Mouse (Mus musculus): ENCODE results near the gene Ier2. TPM values are rescaled to one million over a fixed set of nuclear protein-coding genes. Genes with fewer than 3 reads are reported as not detected.
A peak's percentile ranks its signal among the peaks of the same experiment; 100 is the strongest.

Gene Ier2
- polyA plus RNA-seq, 1 experiment from 2014 or later = 43.8 TPM

DNA sequence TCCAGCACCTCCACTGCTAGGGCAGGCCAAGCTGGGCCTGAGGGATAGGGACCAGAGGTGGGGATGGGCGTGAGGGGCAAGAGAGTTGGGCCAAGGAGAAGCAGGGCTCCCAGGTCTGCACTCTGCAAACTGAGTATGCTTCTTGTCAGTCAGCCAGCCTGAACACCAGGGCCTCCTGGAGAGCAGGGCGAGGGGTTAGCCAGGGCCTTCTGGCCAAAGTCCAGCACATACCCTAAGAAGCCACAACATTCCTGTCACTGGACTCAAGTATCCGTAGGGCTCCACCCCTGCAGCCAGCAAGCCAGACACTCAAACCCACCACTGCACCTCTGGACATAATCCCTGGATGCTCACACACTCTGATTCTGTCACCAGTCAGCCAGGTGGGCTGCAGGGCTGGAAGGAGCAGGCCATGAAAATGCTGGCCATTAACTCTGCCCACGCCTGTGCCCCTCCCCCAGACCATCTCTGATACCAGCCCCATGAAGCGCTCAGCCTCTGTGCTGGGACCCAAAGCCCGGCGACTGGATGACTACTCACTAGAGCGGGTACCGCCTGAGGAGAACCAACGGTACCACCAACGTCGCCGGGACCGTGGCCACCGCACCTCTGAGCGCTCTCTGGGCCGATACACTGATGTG lies 26.5 kb downstream of the Ier2 start:
- H3K4me1 ChIP-seq (ENCODE audit: control insufficient read depth in 2 of 2, insufficient read depth in 2 of 2, low read length in 2 of 2) = peaks cover 22 to 29% of the 10 kb centered on the region in 2 experiments
- no peak overlapping the region for H3K4me3 ChIP-seq (ENCODE audit: control insufficient read depth in 1 of 2, insufficient read depth in 1 of 2, low read depth in 1 of 2, low read length in 2 of 2)
- ATAC-seq (ENCODE audit: insufficient number of reproducible peaks, insufficient read depth, low FRiP score, low read depth) = no peak
- peak overlapping the region; percentile 21; the same call in 1 of the 2 replicates for H3K9ac ChIP-seq (ENCODE audit: low read length)
- no peaks in the 10 kb centered on the region for H3K36me3 ChIP-seq (ENCODE audit: control insufficient read depth, insufficient read depth, low read length)
- no peak overlapping the region for H3K27ac ChIP-seq (replicated peaks in 1 of 2; ENCODE audit: control insufficient read depth in 1 of 2, insufficient read depth in 1 of 2, low read depth in 2 of 2, low read length in 2 of 2)
- H3K4me2 ChIP-seq (ENCODE audit: low read length) = no peak overlapping the region
- 73% methylated on average over 17 of the region's 17 CpGs for WGBS
- H3K27me3 ChIP-seq (ENCODE audit: control insufficient read depth, insufficient read depth, low read length) = no peaks in the 10 kb centered on the region
- no peaks in the 10 kb centered on the region for H3K9me3 ChIP-seq (ENCODE audit: control insufficient read depth, low read length)

GRCm38 (mm10) chr8:84635397-84636050 lies 27.1 kb downstream of the Ier2 start:
- ATAC-seq (ENCODE audit: insufficient number of reproducible peaks, insufficient read depth, low FRiP score, low read depth) = no peak
- H3K27ac ChIP-seq (replicated peaks in 1 of 2; ENCODE audit: control insufficient read depth in 1 of 2, insufficient read depth in 1 of 2, low read depth in 2 of 2, low read length in 2 of 2) = no peak overlapping the region
- WGBS = 71% methylated on average over 14 of the region's 14 CpGs

GRCm38 (mm10) chr8:84634849-84635304 lies 27.8 kb downstream of the Ier2 start:
- WGBS = 50% methylated on average over 9 of the region's 9 CpGs
- Histone ChIP-seq H3K27ac (replicated peaks in 1 of 2; ENCODE audit: control insufficient read depth in 1 of 2, insufficient read depth in 1 of 2, low read depth in 2 of 2, low read length in 2 of 2) (no peak overlapping the region), H3K4me2 (ENCODE audit: low read length) (no peak overlapping the region), H3K9me3 (ENCODE audit: control insufficient read depth, low read length) (no peaks in the 10 kb centered on the region), H3K4me1 (ENCODE audit: control insufficient read depth in 2 of 2, insufficient read depth in 2 of 2, low read length in 2 of 2) (peaks cover 22 to 25% of the 10 kb centered on the region in 2 experiments), H3K36me3 (ENCODE audit: control insufficient read depth, insufficient read depth, low read length) (no peaks in the 10 kb centered on the region), H3K27me3 (ENCODE audit: control insufficient read depth, insufficient read depth, low read length) (no peaks in the 10 kb centered on the region), H3K9ac (ENCODE audit: low read length) (peak overlapping the region; percentile 8; the same call in 1 of the 2 replicates), H3K4me3 (ENCODE audit: control insufficient read depth in 1 of 2, insufficient read depth in 1 of 2, low read depth in 1 of 2, low read length in 2 of 2) (no peak overlapping the region)
- ATAC-seq (ENCODE audit: insufficient number of reproducible peaks, insufficient read depth, low FRiP score, low read depth) = no peak

More at GRCm38 (mm10) chr8:84635397-84636050, 27.1 kb downstream of the Ier2 start:
- Histone ChIP-seq H3K4me2 (ENCODE audit: low read length) (no peak overlapping the region), H3K4me3 (ENCODE audit: control insufficient read depth in 1 of 2, insufficient read depth in 1 of 2, low read depth in 1 of 2, low read length in 2 of 2) (no peak overlapping the region), H3K27me3 (ENCODE audit: control insufficient read depth, insufficient read depth, low read length) (no peaks in the 10 kb centered on the region), H3K4me1 (ENCODE audit: control insufficient read depth in 2 of 2, insufficient read depth in 2 of 2, low read length in 2 of 2) (peaks cover 22 to 29% of the 10 kb centered on the region in 2 experiments), H3K9me3 (ENCODE audit: control insufficient read depth, low read length) (no peaks in the 10 kb centered on the region), H3K36me3 (ENCODE audit: control insufficient read depth, insufficient read depth, low read length) (no peaks in the 10 kb centered on the region), H3K9ac (ENCODE audit: low read length) (peak overlapping the region; percentile 21; the same call in 1 of the 2 replicates)

DNA sequence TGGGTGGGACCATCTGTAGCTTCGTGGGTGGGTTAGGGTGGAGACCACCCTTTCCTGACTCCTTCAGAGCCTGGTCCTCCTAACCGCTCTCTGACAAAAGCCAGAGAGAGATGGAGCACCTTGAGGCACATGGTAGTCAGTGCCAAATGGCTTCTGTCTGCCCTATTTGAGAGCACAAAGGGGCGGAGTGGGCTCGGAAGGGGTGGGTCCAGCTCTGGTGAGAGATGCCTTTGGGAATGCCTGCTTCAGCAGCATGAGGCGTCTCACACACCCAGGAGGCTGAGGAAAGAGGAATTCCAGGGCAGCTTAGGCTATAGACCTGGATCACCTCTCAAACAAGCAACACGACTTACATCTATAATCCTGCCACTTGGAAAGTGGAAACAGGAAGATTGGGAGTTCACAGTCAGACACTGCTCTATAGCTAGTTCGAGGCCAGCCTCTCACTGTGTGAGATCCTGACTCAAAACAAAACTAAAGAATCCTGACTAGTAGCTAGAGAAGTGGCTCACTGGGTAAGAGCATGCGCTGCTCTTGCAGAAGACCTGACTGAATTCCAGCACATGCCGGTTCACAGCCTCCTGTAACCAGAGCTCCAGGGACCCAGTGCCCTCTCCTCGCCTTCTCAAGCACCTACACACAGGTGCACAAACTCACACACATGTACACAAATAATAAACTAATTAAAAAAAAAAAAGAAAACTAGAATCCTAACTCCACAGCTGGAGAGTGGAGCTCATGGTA lies 28.6 kb downstream of the Ier2 start:
- Histone ChIP-seq H3K4me1 (ENCODE audit: control insufficient read depth in 2 of 2, insufficient read depth in 2 of 2, low read length in 2 of 2) (peaks cover 22 to 25% of the 10 kb centered on the region in 2 experiments), H3K9me3 (ENCODE audit: control insufficient read depth, low read length) (no peaks in the 10 kb centered on the region), H3K4me3 (ENCODE audit: control insufficient read depth in 1 of 2, insufficient read depth in 1 of 2, low read depth in 1 of 2, low read length in 2 of 2) (no peak overlapping the region), H3K4me2 (ENCODE audit: low read length) (no peak overlapping the region), H3K27me3 (ENCODE audit: control insufficient read depth, insufficient read depth, low read length) (no peaks in the 10 kb centered on the region), H3K36me3 (ENCODE audit: control insufficient read depth, insufficient read depth, low read length) (no peaks in the 10 kb centered on the region), H3K9ac (ENCODE audit: low read length) (no peak overlapping the region), H3K27ac (replicated peaks in 1 of 2; ENCODE audit: control insufficient read depth in 1 of 2, insufficient read depth in 1 of 2, low read depth in 2 of 2, low read length in 2 of 2) (no peak overlapping the region)
- no peak for ATAC-seq (ENCODE audit: insufficient number of reproducible peaks, insufficient read depth, low FRiP score, low read depth)
- WGBS = 39% methylated on average over 10 of the region's 10 CpGs

- peaks cover 17 to 21% of the 10 kb centered on the region in 2 experiments for H3K4me1 ChIP-seq (ENCODE audit: control insufficient read depth in 2 of 2, insufficient read depth in 2 of 2, low read length in 2 of 2)
- ATAC-seq (ENCODE audit: insufficient number of reproducible peaks, insufficient read depth, low FRiP score, low read depth) = no peak
- H3K4me3 ChIP-seq (ENCODE audit: control insufficient read depth in 1 of 2, insufficient read depth in 1 of 2, low read depth in 1 of 2, low read length in 2 of 2) = no peak overlapping the region
- H3K4me2 ChIP-seq (ENCODE audit: low read length) = no peak overlapping the region
- WGBS = 92% methylated on average over 4 of the region's 4 CpGs
- H3K27ac ChIP-seq (replicated peaks in 1 of 2; ENCODE audit: control insufficient read depth in 1 of 2, insufficient read depth in 1 of 2, low read depth in 2 of 2, low read length in 2 of 2) = no peak overlapping the region
- H3K36me3 ChIP-seq (ENCODE audit: control insufficient read depth, insufficient read depth, low read length) = no peaks in the 10 kb centered on the region
- no peak overlapping the region for H3K9ac ChIP-seq (ENCODE audit: low read length)
- no peaks in the 10 kb centered on the region for H3K9me3 ChIP-seq (ENCODE audit: control insufficient read depth, low read length)
- no peaks in the 10 kb centered on the region for H3K27me3 ChIP-seq (ENCODE audit: control insufficient read depth, insufficient read depth, low read length)
These were observed 30.8 kb downstream of the Ier2 start for GRCm38 (mm10) chr8:84631813-84632212.

DNA sequence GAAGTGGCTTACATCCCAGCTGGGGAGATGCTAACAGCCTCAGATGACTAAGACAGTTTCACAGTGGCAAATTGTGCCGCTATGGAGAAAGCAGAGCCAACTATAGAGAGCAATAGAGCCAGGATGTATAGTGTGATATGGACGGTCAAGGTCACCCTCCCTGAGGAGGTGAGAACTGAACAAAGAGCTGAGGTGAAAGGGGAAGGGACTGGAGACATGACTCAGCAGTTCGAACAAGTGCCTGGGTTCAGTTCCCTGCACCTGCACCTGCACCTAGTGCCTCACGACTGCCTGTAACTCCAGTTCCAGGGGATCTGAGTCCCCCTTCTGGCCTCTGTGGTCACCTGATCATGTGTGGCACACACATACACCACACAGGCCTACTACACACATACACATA lies 32.5 kb downstream of the Ier2 start:
- Histone ChIP-seq H3K9ac (ENCODE audit: low read length) (no peak overlapping the region), H3K27me3 (ENCODE audit: control insufficient read depth, insufficient read depth, low read length) (no peaks in the 10 kb centered on the region), H3K27ac (replicated peaks in 1 of 2; ENCODE audit: control insufficient read depth in 1 of 2, insufficient read depth in 1 of 2, low read depth in 2 of 2, low read length in 2 of 2) (no peak overlapping the region), H3K9me3 (ENCODE audit: control insufficient read depth, low read length) (no peaks in the 10 kb centered on the region), H3K36me3 (ENCODE audit: control insufficient read depth, insufficient read depth, low read length) (no peaks in the 10 kb centered on the region), H3K4me2 (ENCODE audit: low read length) (no peak overlapping the region), H3K4me3 (ENCODE audit: control insufficient read depth in 1 of 2, insufficient read depth in 1 of 2, low read depth in 1 of 2, low read length in 2 of 2) (no peak overlapping the region), H3K4me1 (ENCODE audit: control insufficient read depth in 2 of 2, insufficient read depth in 2 of 2, low read length in 2 of 2) (peaks cover 7 to 8% of the 10 kb centered on the region in 2 experiments)
- WGBS = 69% methylated on average over 4 of the region's 4 CpGs
- no peak for ATAC-seq (ENCODE audit: insufficient number of reproducible peaks, insufficient read depth, low FRiP score, low read depth)

DNA sequence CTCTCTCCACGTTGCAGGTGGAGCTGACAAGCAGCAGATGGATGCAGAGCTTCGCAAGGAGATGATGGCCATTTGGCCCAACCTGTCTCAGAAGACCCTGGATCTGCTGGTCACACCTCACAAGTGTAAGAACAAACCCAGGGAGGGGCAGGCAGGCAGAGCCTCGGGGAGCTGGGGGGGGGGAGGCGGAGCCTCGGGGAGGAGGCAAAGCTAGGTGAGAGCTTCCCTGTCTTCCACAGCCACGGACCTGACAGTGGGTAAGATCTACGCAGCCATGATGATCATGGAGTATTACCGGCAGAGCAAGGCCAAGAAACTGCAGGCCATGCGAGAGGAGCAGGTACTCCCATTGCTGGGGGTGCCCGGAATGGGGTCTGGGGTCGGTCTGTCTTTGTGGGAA lies 33.1 kb downstream of the Ier2 start:
- Histone ChIP-seq H3K4me1 (ENCODE audit: control insufficient read depth in 2 of 2, insufficient read depth in 2 of 2, low read length in 2 of 2) (peaks cover 2% of the 10 kb centered on the region in 2 experiments; a peak in 3 of 4 replicates), H3K36me3 (ENCODE audit: control insufficient read depth, insufficient read depth, low read length) (no peaks in the 10 kb centered on the region), H3K4me2 (ENCODE audit: low read length) (no peak overlapping the region), H3K27ac (replicated peaks in 1 of 2; ENCODE audit: control insufficient read depth in 1 of 2, insufficient read depth in 1 of 2, low read depth in 2 of 2, low read length in 2 of 2) (no peak overlapping the region), H3K27me3 (ENCODE audit: control insufficient read depth, insufficient read depth, low read length) (no peaks in the 10 kb centered on the region), H3K9ac (ENCODE audit: low read length) (no peak overlapping the region), H3K9me3 (ENCODE audit: control insufficient read depth, low read length) (no peaks in the 10 kb centered on the region), H3K4me3 (ENCODE audit: control insufficient read depth in 1 of 2, insufficient read depth in 1 of 2, low read depth in 1 of 2, low read length in 2 of 2) (no peak overlapping the region)
- WGBS = 72% methylated on average over 11 of the region's 11 CpGs
- no peak for ATAC-seq (ENCODE audit: insufficient number of reproducible peaks, insufficient read depth, low FRiP score, low read depth)

Data from heart, embryonic 14.5 days (tissue).